Comparison of ENCODE assay signal across 9 mouse cellular contexts in genomic region chr9:56864832-56865231, GRCm38 (mm10). TPM values are rescaled to one million over a fixed set of nuclear protein-coding genes. Genes with fewer than 3 reads are reported as not detected.
DNase-seq lines count a peak whose midpoint lies in the region; ATAC-seq and TF ChIP-seq lines count a peak whose summit lies in the region.
"Had no signal": no experiment of that assay in that cellular context is flagged by ENCODE, and none has a peak within 500 bp of the region (broad histone marks: within the 10 kb centered on the region; RNA-seq: fewer than 3 reads in every experiment).

Gene Cspg4 (plus strand): TSS chr9:56865033.

- under 1% methylated on average over 24 of the region's 24 CpGs for WGBS in embryonic facial prominence, embryonic 15.5 days
- WGBS in heart, embryonic 14.5 days = 1% methylated on average over 24 of the region's 24 CpGs
- WGBS in kidney, embryonic 16.5 days = under 1% methylated on average over 24 of the region's 24 CpGs
- WGBS in liver, embryonic 15.5 days (ENCODE audit: insufficient replicate concordance) = 5% methylated on average over 24 of the region's 24 CpGs
- 19% methylated on average over 24 of the region's 24 CpGs for WGBS in olfactory bulb, adult 2 months

- peak within 1 kb of the TSS; percentile 53 for H3K4me3 ChIP-seq in embryonic facial prominence, embryonic 15.5 days (replicated peaks)
- H3K4me3 ChIP-seq in heart, embryonic 14.5 days (ENCODE audit: control insufficient read depth in 1 of 2, insufficient read depth in 1 of 2, low read depth in 1 of 2, low read length in 2 of 2) = peak within 1 kb of the TSS; percentile 60 to 64
- peak within 1 kb of the TSS; percentile 51 for H3K4me3 ChIP-seq in kidney, embryonic 16.5 days (ENCODE audit: low read length)
- H3K4me3 ChIP-seq in liver, embryonic 15.5 days (replicated peaks) = 0 out of 2 replicates have a peak within 1 kb of the TSS, but pooled peaks have one; percentile 10
- peak within 1 kb of the TSS; percentile 18 for H3K4me3 ChIP-seq in olfactory bulb, adult 2 months (ENCODE audit: insufficient read depth, low read depth, low read length)
- H3K4me3 ChIP-seq: megakaryocyte, embryonic 14.5 days had no signal

- no peak for TF ChIP-seq POLR2A in olfactory bulb, adult 2 months (IDR thresholded peaks at IDR 0.05; ENCODE audit: insufficient read depth, low read depth, low read length)

- no peaks in the 10 kb centered on the region for H3K27me3 ChIP-seq in embryonic facial prominence, embryonic 15.5 days
- H3K27me3 ChIP-seq in heart, embryonic 14.5 days (ENCODE audit: control insufficient read depth, insufficient read depth, low read length) = no peaks in the 10 kb centered on the region
- no peaks in the 10 kb centered on the region for H3K27me3 ChIP-seq in kidney, embryonic 16.5 days (ENCODE audit: insufficient read depth, low read length)
- peaks cover 37% of the 10 kb centered on the region for H3K27me3 ChIP-seq in liver, embryonic 15.5 days

- peaks cover 84% of the 10 kb centered on the region for H3K4me1 ChIP-seq in embryonic facial prominence, embryonic 15.5 days
- peaks cover 52 to 66% of the 10 kb centered on the region in 2 experiments for H3K4me1 ChIP-seq in heart, embryonic 14.5 days (ENCODE audit: control insufficient read depth in 2 of 2, insufficient read depth in 2 of 2, low read length in 2 of 2)
- H3K4me1 ChIP-seq in kidney, embryonic 16.5 days (ENCODE audit: insufficient read depth, low read length) = peaks cover 81% of the 10 kb centered on the region
- H3K4me1 ChIP-seq in liver, embryonic 15.5 days (replicated peaks) = no peaks in the 10 kb centered on the region
- H3K4me1 ChIP-seq in olfactory bulb, adult 2 months (ENCODE audit: control insufficient read depth, insufficient read depth, low read length) = peaks cover 30% of the 10 kb centered on the region
- H3K4me1 ChIP-seq: megakaryocyte, embryonic 14.5 days had no signal

- peak within 1 kb of the TSS; percentile 76 for H3K27ac ChIP-seq in embryonic facial prominence, embryonic 15.5 days (replicated peaks)
- H3K27ac ChIP-seq in heart, embryonic 14.5 days (replicated peaks in 1 of 2; ENCODE audit: control insufficient read depth in 1 of 2, insufficient read depth in 1 of 2, low read depth in 2 of 2, low read length in 2 of 2) = peak within 1 kb of the TSS; percentile 91 to 96
- H3K27ac ChIP-seq in kidney, embryonic 16.5 days (ENCODE audit: low read length) = peak within 1 kb of the TSS; percentile 73
- H3K27ac ChIP-seq in liver, embryonic 15.5 days (replicated peaks) = no peak within 1 kb of the TSS
- no peak within 1 kb of the TSS for H3K27ac ChIP-seq in olfactory bulb, adult 2 months (ENCODE audit: insufficient read depth, low read depth, low read length)

- peak within 1 kb of the TSS; percentile 44 for H3K9ac ChIP-seq in embryonic facial prominence, embryonic 15.5 days
- H3K9ac ChIP-seq in heart, embryonic 14.5 days (ENCODE audit: low read length) = peak within 1 kb of the TSS; percentile 89
- H3K9ac ChIP-seq in kidney, embryonic 16.5 days (replicated peaks; ENCODE audit: low read length) = peak within 1 kb of the TSS; percentile 70
- no peak within 1 kb of the TSS for H3K9ac ChIP-seq in liver, embryonic 15.5 days

- ATAC-seq in embryonic facial prominence, embryonic 15.5 days (ENCODE audit: insufficient number of reproducible peaks, low FRiP score, low TSS enrichment, low read depth) = peak; percentile 67
- peak; percentile 76 for ATAC-seq in heart, embryonic 14.5 days (ENCODE audit: insufficient number of reproducible peaks, insufficient read depth, low FRiP score, low read depth)
- ATAC-seq in kidney, embryonic 16.5 days (ENCODE audit: low FRiP score, low TSS enrichment) = peak; percentile 87
- no peak for ATAC-seq in liver, embryonic 15.5 days (ENCODE audit: insufficient read depth)

- TF ChIP-seq CTCF in olfactory bulb, adult 2 months (IDR thresholded peaks at IDR 0.05; ENCODE audit: insufficient read depth, low read depth, low read length) = no peak

- H3K36me3 ChIP-seq in embryonic facial prominence, embryonic 15.5 days = no peaks in the 10 kb centered on the region
- H3K36me3 ChIP-seq in heart, embryonic 14.5 days (ENCODE audit: control insufficient read depth, insufficient read depth, low read length) = peaks cover 2% of the 10 kb centered on the region; the same call in 1 of the 2 replicates
- no peaks in the 10 kb centered on the region for H3K36me3 ChIP-seq in kidney, embryonic 16.5 days (ENCODE audit: insufficient read depth, low read length)
- no peaks in the 10 kb centered on the region for H3K36me3 ChIP-seq in liver, embryonic 15.5 days (replicated peaks)

- DNase-seq in adrenal gland, postnatal 10 days = peak; percentile 72
- DNase-seq in cerebellum, postnatal 36 days = no peak
- DNase-seq in thymus, postnatal 36 days = no peak

- no peaks in the 10 kb centered on the region for H3K9me3 ChIP-seq in embryonic facial prominence, embryonic 15.5 days (replicated peaks)
- no peaks in the 10 kb centered on the region for H3K9me3 ChIP-seq in heart, embryonic 14.5 days (ENCODE audit: control insufficient read depth, low read length)
- H3K9me3 ChIP-seq in kidney, embryonic 16.5 days (ENCODE audit: low read length) = no peaks in the 10 kb centered on the region
- no peaks in the 10 kb centered on the region for H3K9me3 ChIP-seq in liver, embryonic 15.5 days (replicated peaks)
- H3K9me3 ChIP-seq: megakaryocyte, embryonic 14.5 days had no signal

- peak within 1 kb of the TSS; percentile 59 for H3K4me2 ChIP-seq in embryonic facial prominence, embryonic 15.5 days (replicated peaks)
- H3K4me2 ChIP-seq in heart, embryonic 14.5 days (ENCODE audit: low read length) = peak within 1 kb of the TSS; percentile 87
- H3K4me2 ChIP-seq in kidney, embryonic 16.5 days (replicated peaks; ENCODE audit: low read depth, low read length) = peak within 1 kb of the TSS; percentile 55
- H3K4me2 ChIP-seq in liver, embryonic 15.5 days = peak within 1 kb of the TSS; percentile 48

RNA-seq across cellular contexts. Expression of gene Cspg4, which starts in this region (rescaled TPM):
- total RNA-seq in adrenal gland, postnatal 10 days (2021) = 10 to 100 TPM; 14.8 to 20.7 TPM
- polyA plus RNA-seq in embryonic facial prominence, embryonic 15.5 days (2015; fragmentation: Nextera tagmentation; extraction: Ambion mirVana) = 31.2 and 34.1 TPM in 2 replicates
- polyA plus RNA-seq in heart, embryonic 14.5 days (2014; fragmentation: Nextera tagmentation; extraction: Ambion mirVana) = 23.0 and 24.3 TPM in 2 replicates
- polyA plus RNA-seq in kidney, embryonic 16.5 days (2015; fragmentation: Nextera tagmentation; extraction: Ambion mirVana) = 30.5 and 32.6 TPM in 2 replicates
- polyA plus RNA-seq in liver, embryonic 15.5 days (2015; fragmentation: Nextera tagmentation; extraction: Ambion mirVana) = 0.61 and 0.75 TPM in 2 replicates
- not detected in 2 replicates for polyA plus RNA-seq in olfactory bulb, adult 2 months (2012; ENCODE audit: insufficient read depth, insufficient read length, low replicate concordance, missing spikeins)

Comparison
In these comparisons a context has a peak if more than half of its experiments do, and no peak if none do; other contexts are left out.
1. RNA of gene Cspg4 (polyA plus RNA-seq): 30.5 to 32.6 TPM in kidney, embryonic 16.5 days, 31.2 to 34.1 TPM in embryonic facial prominence, embryonic 15.5 days and 23.0 to 24.3 TPM in heart, embryonic 14.5 days; 0.61 to 0.75 TPM in liver, embryonic 15.5 days and not detected in olfactory bulb, adult 2 months; every median in the first group is over 10 times any median in the second.
2. H3K27ac ChIP-seq: peak in embryonic facial prominence, embryonic 15.5 days (single experiment), heart, embryonic 14.5 days (2 of 2) and kidney, embryonic 16.5 days (single experiment); none in liver, embryonic 15.5 days (single experiment) and olfactory bulb, adult 2 months (single experiment).
3. H3K4me3 ChIP-seq: peak in every context shown above with its lines; median percentile 62 in heart, embryonic 14.5 days; 53 in embryonic facial prominence, embryonic 15.5 days; 51 in kidney, embryonic 16.5 days; 18 in olfactory bulb, adult 2 months; 10 in liver, embryonic 15.5 days.
4. Peak in every context shown above with its lines, with median percentiles within 50 percentile points of each other: H3K4me2 ChIP-seq.